Mouse (Mus musculus) lung, adult 2 months (tissue): ENCODE results near the gene Shisa2.
"Not testable (repeated sequence)": the region's sequence is repeated elsewhere in the genome, so short reads cannot be mapped to it uniquely, and the experiment has no call there.

Source experiments
- CTCF ChIP-seq: fragments of 200-500 bp; IDR thresholded peaks from 2 replicates; pipeline ENCODE4 v1.5.1; 2011; ENCODE audit warnings: mild to moderate bottlenecking, low read length, control low read depth; ENCODE audit not compliant: insufficient read depth
- POLR2A ChIP-seq: fragments of 200-500 bp; IDR thresholded peaks from 2 replicates; pipeline ENCODE4 v1.6.1; 2011; ENCODE audit warnings: low read depth, mild to moderate bottlenecking, control low read depth, low read length, borderline replicate concordance; ENCODE audit errors: extremely low read depth

DNA sequence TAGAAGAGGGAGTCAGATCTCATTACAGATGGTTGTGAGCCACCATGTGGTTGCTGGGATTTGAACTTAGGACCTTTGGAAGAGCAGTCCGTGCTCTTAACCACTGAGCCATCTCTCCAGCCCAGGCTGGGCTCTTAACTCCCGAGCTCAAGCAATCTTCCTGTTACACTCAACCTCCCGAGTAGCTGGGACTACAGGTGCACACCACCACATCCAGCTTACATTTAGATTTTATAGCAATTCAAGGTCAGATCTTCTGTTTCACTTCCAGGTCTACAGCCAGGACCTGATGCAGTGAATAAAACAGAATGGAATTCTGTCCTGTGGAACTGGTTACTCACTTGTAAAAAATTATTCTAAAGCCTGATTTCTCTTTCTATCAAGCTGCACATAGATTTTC is 11.0 kb upstream of the Shisa2 start:
- TF ChIP-seq CTCF, POLR2A: not testable (repeated sequence)
